Mouse (Mus musculus) cortical plate, adult 2 months (tissue): Measurements from ENCODE around the gene Tcf12.

Source experiments
- CTCF ChIP-seq: fragments of 200-500 bp; IDR thresholded peaks from 2 replicates; pipeline ENCODE4 v1.5.1; 2011; ENCODE audit warnings: mild to moderate bottlenecking, control low read depth, low read length; ENCODE audit not compliant: insufficient read depth; ENCODE audit errors: extremely low read depth
- POLR2A ChIP-seq: fragments of 200-500 bp; IDR thresholded peaks from 2 replicates; pipeline ENCODE4 v1.6.1; 2011; ENCODE audit warnings: mild to moderate bottlenecking, low read length, control low read depth; ENCODE audit not compliant: insufficient read depth; ENCODE audit errors: extremely low read depth

GRCm38 (mm10) chr9:71915871-71916661 is 195.6 kb downstream of the Tcf12 start:
- TF ChIP-seq CTCF (no peak), POLR2A (no peak)
